In genomic region chr15:97789761-97790505, GRCm38 (mm10) we compare ENCODE assay signal across 9 mouse cellular contexts. TPM values are rescaled to one million over a fixed set of nuclear protein-coding genes. Genes with fewer than 3 reads are reported as not detected.
A peak's percentile ranks its signal among the peaks of the same experiment; 100 is the strongest.
DNase-seq lines count a peak whose midpoint lies in the region; ATAC-seq and TF ChIP-seq lines count a peak whose summit lies in the region.
"Had no signal": no experiment of that assay in that cellular context is flagged by ENCODE, and none has a peak within 500 bp of the region (broad histone marks: within the 10 kb centered on the region; RNA-seq: fewer than 3 reads in every experiment).

No protein-coding gene starts in this region.

- DNase-seq in adrenal gland, adult 2 months, result peak; percentile 66
- no peak for DNase-seq in adrenal gland, postnatal 4 days (ENCODE audit: low spot score in 2 of 2)
- DNase-seq in midbrain, embryonic 10.5 days (ENCODE audit: low spot score), result peak; percentile 51
- peak; percentile 47 for DNase-seq in c-Kit-positive CD71-positive TER-119-positive erythroid progenitor cells, embryonic 14.5 days (ENCODE audit: low spot score)
- peak; percentile 60 to 66 for DNase-seq in heart, postnatal 36 days
- peak; percentile 79 for DNase-seq in lung, embryonic 14.5 days
- DNase-seq in stomach, postnatal 0 days (ENCODE audit: low spot score), result peak; percentile 52

- peaks cover 6% of the 10 kb centered on the region; the same call in 1 of the 2 replicates for H3K27me3 ChIP-seq in midbrain, embryonic 10.5 days (ENCODE audit: low read depth, poor library complexity, severe bottlenecking)
- no peaks in the 10 kb centered on the region for H3K27me3 ChIP-seq in midbrain, embryonic 15.5 days (replicated peaks)
- H3K27me3 ChIP-seq in lung, embryonic 14.5 days (ENCODE audit: insufficient read depth, low read length), result 0 out of 2 replicates have a peak, but pooled peaks cover under 1% of the 10 kb centered on the region
- no peaks in the 10 kb centered on the region for H3K27me3 ChIP-seq in stomach, postnatal 0 days (ENCODE audit: control insufficient read depth, insufficient read depth, low read length)

- WGBS in midbrain, embryonic 10.5 days, result 56% methylated on average over 20 of the region's 20 CpGs
- WGBS in midbrain, embryonic 15.5 days, result 54% methylated on average over 20 of the region's 20 CpGs
- 51% methylated on average over 20 of the region's 20 CpGs for WGBS in lung, embryonic 14.5 days
- 56% methylated on average over 20 of the region's 20 CpGs for whole genome bisulfite sequencing in stomach, postnatal 0 days

- H3K9me3 ChIP-seq in midbrain, embryonic 10.5 days (replicated peaks), result no peaks in the 10 kb centered on the region
- H3K9me3 ChIP-seq in midbrain, embryonic 15.5 days, result no peaks in the 10 kb centered on the region
- no peaks in the 10 kb centered on the region for H3K9me3 ChIP-seq in lung, embryonic 14.5 days (ENCODE audit: low read depth, low read length)
- H3K9me3 ChIP-seq in stomach, postnatal 0 days (ENCODE audit: control insufficient read depth, low read length), result no peaks in the 10 kb centered on the region

- ATAC-seq in midbrain, embryonic 15.5 days (replicated peaks), result no peak
- 0 out of 2 replicates have a peak, but pooled peaks have one; percentile 9 for ATAC-seq in lung, embryonic 14.5 days (ENCODE audit: insufficient read depth)
- ATAC-seq in stomach, postnatal 0 days (ENCODE audit: low FRiP score, low TSS enrichment), result 0 out of 2 replicates have a peak, but pooled peaks have one; percentile 13

- H3K4me3 ChIP-seq in midbrain, embryonic 10.5 days, result no peak overlapping the region
- H3K4me3 ChIP-seq in midbrain, embryonic 15.5 days, result no peak overlapping the region
- H3K4me3 ChIP-seq in lung, embryonic 14.5 days (ENCODE audit: low read depth, low read length), result no peak overlapping the region
- H3K4me3 ChIP-seq in stomach, postnatal 0 days (ENCODE audit: low read depth, low read length), result no peak overlapping the region
- H3K4me3 ChIP-seq: myocyte had no signal

- TF ChIP-seq EP300 in stomach, postnatal 0 days (optimal IDR thresholded peaks at IDR 0.05), result no peak

- intact Hi-C loops in heart, postnatal 36 days (cut with DNase I), result loop anchor here (2.0 kb wide), 1 partner anchor 59 kb away; no protein-coding TSS in a partner anchor

- H3K36me3 ChIP-seq in midbrain, embryonic 10.5 days, result peaks cover 45% of the 10 kb centered on the region
- 0 out of 2 replicates have a peak, but pooled peaks cover 8% of the 10 kb centered on the region for H3K36me3 ChIP-seq in midbrain, embryonic 15.5 days (replicated peaks)
- H3K36me3 ChIP-seq in lung, embryonic 14.5 days (ENCODE audit: insufficient read depth), result peaks cover 44% of the 10 kb centered on the region
- peaks cover 13% of the 10 kb centered on the region for H3K36me3 ChIP-seq in stomach, postnatal 0 days (ENCODE audit: control insufficient read depth, insufficient read depth, low read length)

- H3K4me1 ChIP-seq in midbrain, embryonic 10.5 days, result peaks cover 21% of the 10 kb centered on the region
- H3K4me1 ChIP-seq in midbrain, embryonic 15.5 days, result peaks cover 12% of the 10 kb centered on the region; the same call in 1 of the 2 replicates
- H3K4me1 ChIP-seq in lung, embryonic 14.5 days (ENCODE audit: insufficient read depth), result peaks cover 4% of the 10 kb centered on the region; the same call in 1 of the 2 replicates
- peaks cover 2% of the 10 kb centered on the region; the same call in 1 of the 2 replicates for H3K4me1 ChIP-seq in stomach, postnatal 0 days (replicated peaks; ENCODE audit: control insufficient read depth, insufficient read depth)

- H3K27ac ChIP-seq in midbrain, embryonic 10.5 days (replicated peaks), result no peak overlapping the region
- no peak overlapping the region for H3K27ac ChIP-seq in midbrain, embryonic 15.5 days
- no peak overlapping the region for H3K27ac ChIP-seq in lung, embryonic 14.5 days (ENCODE audit: low read depth)
- H3K27ac ChIP-seq in stomach, postnatal 0 days (replicated peaks), result no peak overlapping the region

- H3K9ac ChIP-seq in midbrain, embryonic 15.5 days, result no peak overlapping the region
- no peak overlapping the region for H3K9ac ChIP-seq in lung, embryonic 14.5 days
- no peak overlapping the region for H3K9ac ChIP-seq in stomach, postnatal 0 days (ENCODE audit: low read length)

- H3K4me2 ChIP-seq in midbrain, embryonic 15.5 days, result no peak overlapping the region
- H3K4me2 ChIP-seq in lung, embryonic 14.5 days, result no peak overlapping the region
- H3K4me2 ChIP-seq in stomach, postnatal 0 days (replicated peaks; ENCODE audit: low read depth), result no peak overlapping the region

- TF ChIP-seq CTCF in lung, embryonic 14.5 days (IDR thresholded peaks at IDR 0.05; ENCODE audit: low read depth), result peak; percentile 89
- peak; percentile 87 for TF ChIP-seq CTCF in stomach, postnatal 0 days (IDR thresholded peaks at IDR 0.05; ENCODE audit: low read depth)

RNA-seq across cellular contexts. Expression of gene Slc48a1, which starts 11.6 kb away (rescaled TPM):
- 100 to 1,000 TPM; 116 to 158 TPM for total RNA-seq in adrenal gland, adult 2 months (2021)
- 204 and 217 TPM in 2 replicates for polyA plus RNA-seq in adrenal gland, adult 2 months (2012; rRNA removed)
- total RNA-seq in adrenal gland, postnatal 4 days (2021), result 10 to 100 TPM; 83.0 to 91.7 TPM
- 30.5 and 36.3 TPM in 2 replicates for polyA plus RNA-seq in midbrain, embryonic 10.5 days (2016; fragmentation: Nextera tagmentation; extraction: Ambion mirVana)
- 85.7 and 90.1 TPM in 2 replicates for polyA plus RNA-seq in midbrain, embryonic 15.5 days (2015; fragmentation: Nextera tagmentation; extraction: Ambion mirVana)
- 10 to 100 TPM; 73.3 to 84.1 TPM for total RNA-seq in heart, postnatal 36 days (2021)
- 25.3 and 32.7 TPM in 2 replicates for polyA plus RNA-seq in lung, embryonic 14.5 days (2014; fragmentation: Nextera tagmentation; extraction: Ambion mirVana)
- polyA plus RNA-seq in stomach, postnatal 0 days (2015; fragmentation: Nextera tagmentation; extraction: Ambion mirVana), result 36.7 and 40.7 TPM in 2 replicates

RNA-seq across cellular contexts. Expression of gene Rapgef3, which starts 22.2 kb away (rescaled TPM):
- total RNA-seq in adrenal gland, adult 2 months (2021), result 10 to 100 TPM; 13.4 to 18.6 TPM
- polyA plus RNA-seq in adrenal gland, adult 2 months (2012; rRNA removed), result 44.5 and 52.6 TPM in 2 replicates
- total RNA-seq in adrenal gland, postnatal 4 days (2021), result 10 to 100 TPM; 19.2 to 27.9 TPM
- polyA plus RNA-seq in midbrain, embryonic 10.5 days (2016; fragmentation: Nextera tagmentation; extraction: Ambion mirVana), result 5.3 and 6.0 TPM in 2 replicates
- polyA plus RNA-seq in midbrain, embryonic 15.5 days (2015; fragmentation: Nextera tagmentation; extraction: Ambion mirVana), result 15.4 and 16.8 TPM in 2 replicates
- 10 to 100 TPM; 25.4 to 27.4 TPM for total RNA-seq in heart, postnatal 36 days (2021)
- 14.3 and 17.5 TPM in 2 replicates for polyA plus RNA-seq in lung, embryonic 14.5 days (2014; fragmentation: Nextera tagmentation; extraction: Ambion mirVana)
- 3.2 and 4.2 TPM in 2 replicates for polyA plus RNA-seq in stomach, postnatal 0 days (2015; fragmentation: Nextera tagmentation; extraction: Ambion mirVana)

RNA-seq across cellular contexts. Expression of gene Hdac7, which starts 54.4 kb away (rescaled TPM):
- total RNA-seq in adrenal gland, adult 2 months (2021), result 10 to 100 TPM; 52.5 to 65.1 TPM
- 256 and 263 TPM in 2 replicates for polyA plus RNA-seq in adrenal gland, adult 2 months (2012; rRNA removed)
- 100 to 1,000 TPM; 116 to 120 TPM for total RNA-seq in adrenal gland, postnatal 4 days (2021)
- 23.9 and 24.7 TPM in 2 replicates for polyA plus RNA-seq in midbrain, embryonic 10.5 days (2016; fragmentation: Nextera tagmentation; extraction: Ambion mirVana)
- 31.8 and 34.5 TPM in 2 replicates for polyA plus RNA-seq in midbrain, embryonic 15.5 days (2015; fragmentation: Nextera tagmentation; extraction: Ambion mirVana)
- 10 to 100 TPM; 26.9 to 37.1 TPM for total RNA-seq in heart, postnatal 36 days (2021)
- polyA plus RNA-seq in lung, embryonic 14.5 days (2014; fragmentation: Nextera tagmentation; extraction: Ambion mirVana), result 43.8 and 51.2 TPM in 2 replicates
- polyA plus RNA-seq in stomach, postnatal 0 days (2015; fragmentation: Nextera tagmentation; extraction: Ambion mirVana), result 8.0 and 9.4 TPM in 2 replicates

RNA-seq across cellular contexts. Expression of gene Endou, which starts 58.8 kb away (rescaled TPM):
- total RNA-seq in adrenal gland, adult 2 months (2021), result under 1 TPM; 0.35 to 0.66 TPM
- polyA plus RNA-seq in adrenal gland, adult 2 months (2012; rRNA removed), result 0.38 and 0.66 TPM in 2 replicates
- total RNA-seq in adrenal gland, postnatal 4 days (2021), result 1 to 10 TPM in 1 of 2 experiments, under 1 TPM in 1; 0.95 to 1.1 TPM
- polyA plus RNA-seq in midbrain, embryonic 10.5 days (2016; fragmentation: Nextera tagmentation; extraction: Ambion mirVana), result 0.12 and 0.26 TPM in 2 replicates
- polyA plus RNA-seq in midbrain, embryonic 15.5 days (2015; fragmentation: Nextera tagmentation; extraction: Ambion mirVana), result 0.17 and 0.27 TPM in 2 replicates
- total RNA-seq in heart, postnatal 36 days (2021), result 1 to 10 TPM; 1.3 to 2.2 TPM
- polyA plus RNA-seq in lung, embryonic 14.5 days (2014; fragmentation: Nextera tagmentation; extraction: Ambion mirVana), result 0.20 TPM in 1 of 2 replicates, not detected in the other
- 37.0 and 38.3 TPM in 2 replicates for polyA plus RNA-seq in stomach, postnatal 0 days (2015; fragmentation: Nextera tagmentation; extraction: Ambion mirVana)

Comparison
In these comparisons a context has a peak if more than half of its experiments do, and no peak if none do; other contexts are left out.
1. DNase-seq: peak in adrenal gland, adult 2 months (single experiment), midbrain, embryonic 10.5 days (single experiment), c-Kit-positive CD71-positive TER-119-positive erythroid progenitor cells, embryonic 14.5 days (single experiment), heart, postnatal 36 days (2 of 2), lung, embryonic 14.5 days (single experiment) and stomach, postnatal 0 days (single experiment); none in adrenal gland, postnatal 4 days (0 of 2).